Mouse (Mus musculus) neutrophil, adult 83 days (primary cell): ENCODE results near the gene Ccdc85a. TPM values are rescaled to one million over a fixed set of nuclear protein-coding genes. Genes with fewer than 3 reads are reported as not detected.

Experiments used
- total RNA-seq, 2 experiments: library from RNA; stranded (reverse); gene quantifications; one replicate each; pipeline ENCODE4 v1.2.4; 2023

Ccdc85a gene
- not detected for total RNA-seq

GRCm38 (mm10) chr11:28583911-28584434 lies at the start of gene Ccdc85a:
Ccdc85a (minus strand) TSS chr11:28584324.

GRCm38 (mm10) chr11:28339224-28340150 lies 244.6 kb downstream of the Ccdc85a start, which contains the start of gene Gm6685:
Gm6685 (minus strand) TSS chr11:28339867.

Other genes starting within 250 kb of the Ccdc85a start
- 1 to 10 TPM; 5.0 to 5.7 TPM for gene Gm6685, start 244.5 kb downstream of the Ccdc85a start, total RNA-seq